Mouse (Mus musculus) cerebellum, postnatal 14 days (tissue): Measurements from ENCODE around the gene Pitx2.

Source experiments
- DNase-seq, 2 experiments: peaks; one replicate each; pipeline ENCODE4 v3.0.0; 2021; ENCODE audit warnings: mixed read lengths in 2 of 2

The Pitx2 gene

DNA sequence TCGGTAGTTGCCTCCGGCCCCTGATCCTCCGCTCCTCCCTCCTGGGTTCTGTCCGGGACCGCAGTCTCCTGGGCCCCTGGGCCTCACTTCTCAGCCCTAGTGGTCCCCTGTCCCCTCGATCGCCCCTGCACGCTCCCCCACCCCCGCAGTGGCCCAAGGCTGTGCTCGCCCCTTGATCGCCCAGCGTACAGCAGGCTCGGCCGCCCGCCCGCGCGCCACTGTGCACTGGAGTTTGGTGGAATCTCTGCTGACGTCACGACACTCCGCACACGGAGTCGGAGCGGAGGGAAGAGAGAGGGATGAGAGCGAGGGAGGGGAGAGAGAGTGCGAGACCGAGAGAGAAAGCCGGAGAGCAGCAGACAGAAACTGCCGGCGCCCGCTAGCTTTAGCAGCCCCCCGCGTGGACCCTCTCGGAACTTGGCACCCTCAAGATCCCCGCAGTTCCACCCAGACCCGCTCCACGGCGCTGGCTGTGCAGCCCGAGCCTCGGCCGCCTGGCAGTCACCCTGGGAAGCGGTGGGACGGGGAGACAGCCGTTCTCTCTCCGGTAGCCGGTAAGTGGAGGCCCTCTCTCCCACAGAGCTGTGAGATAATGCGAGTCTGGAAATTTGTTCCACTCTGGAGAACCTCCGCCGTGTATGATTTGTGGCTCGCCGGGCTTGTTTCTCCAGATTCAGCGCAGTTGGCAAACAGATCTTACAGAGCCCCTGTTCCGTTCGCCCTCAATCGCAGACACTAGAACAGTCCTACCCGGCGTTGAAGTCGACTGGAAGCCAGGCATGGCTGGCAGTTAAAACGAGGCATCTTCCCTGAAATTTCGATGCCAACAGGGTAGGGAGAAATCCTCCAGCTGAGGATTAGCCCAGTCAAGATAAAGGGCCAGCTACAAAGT, at the start of gene Pitx2:
Pitx2 (plus strand) TSS at position 270 of the 892 bp plus-strand sequence.
- peak in 1 of 2 experiments; percentile 58 for DNase-seq

DNA sequence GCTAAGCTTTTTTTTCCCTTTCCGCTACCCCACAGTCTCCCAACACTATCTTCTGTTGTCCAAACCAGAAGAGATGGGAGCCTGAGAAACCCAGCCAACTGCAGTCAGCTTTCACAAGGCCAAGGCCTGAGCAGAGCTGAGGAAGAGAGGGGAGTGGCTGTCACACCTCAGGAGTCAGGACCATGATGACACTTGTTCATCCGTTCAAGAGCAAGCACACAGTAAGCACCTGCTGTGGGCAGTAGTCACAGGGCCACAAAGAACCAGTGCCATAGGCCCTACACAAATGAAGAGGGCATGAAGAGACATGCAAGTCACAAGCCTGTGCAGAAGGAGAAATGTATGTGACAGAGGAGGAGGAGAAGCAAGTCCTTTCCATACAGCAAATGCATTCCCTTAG, 49.7 kb upstream of the Pitx2 start:
- DNase-seq: no peak

DNA sequence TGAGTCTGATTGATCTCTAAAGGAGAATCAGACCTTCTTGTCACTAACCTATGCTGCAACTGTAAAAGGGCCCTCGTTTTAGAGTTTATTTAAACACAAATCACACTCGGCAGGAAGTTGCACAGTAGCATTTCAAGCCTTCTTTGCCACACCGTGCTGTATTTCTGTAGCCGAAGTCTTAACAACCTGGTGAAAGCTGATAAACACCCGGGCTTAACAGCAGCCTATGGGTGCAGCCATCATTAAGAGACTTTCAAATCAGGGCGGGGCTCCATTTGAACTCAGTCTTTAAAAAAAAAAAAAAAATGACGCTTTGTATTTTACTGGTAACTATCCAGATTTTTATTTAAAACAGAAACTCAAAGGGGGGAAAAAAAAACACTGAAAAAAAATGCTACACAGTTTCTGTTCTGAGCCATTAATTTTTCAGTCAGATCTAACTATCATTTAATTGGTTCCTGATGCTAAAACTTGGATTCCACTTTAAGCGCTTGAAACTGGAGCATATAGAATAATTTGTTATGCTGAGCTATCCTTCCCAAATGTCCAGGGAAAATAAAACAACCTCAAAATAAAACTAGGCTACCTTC, 48.5 kb upstream of the Pitx2 start:
- DNase-seq: no peak

DNA sequence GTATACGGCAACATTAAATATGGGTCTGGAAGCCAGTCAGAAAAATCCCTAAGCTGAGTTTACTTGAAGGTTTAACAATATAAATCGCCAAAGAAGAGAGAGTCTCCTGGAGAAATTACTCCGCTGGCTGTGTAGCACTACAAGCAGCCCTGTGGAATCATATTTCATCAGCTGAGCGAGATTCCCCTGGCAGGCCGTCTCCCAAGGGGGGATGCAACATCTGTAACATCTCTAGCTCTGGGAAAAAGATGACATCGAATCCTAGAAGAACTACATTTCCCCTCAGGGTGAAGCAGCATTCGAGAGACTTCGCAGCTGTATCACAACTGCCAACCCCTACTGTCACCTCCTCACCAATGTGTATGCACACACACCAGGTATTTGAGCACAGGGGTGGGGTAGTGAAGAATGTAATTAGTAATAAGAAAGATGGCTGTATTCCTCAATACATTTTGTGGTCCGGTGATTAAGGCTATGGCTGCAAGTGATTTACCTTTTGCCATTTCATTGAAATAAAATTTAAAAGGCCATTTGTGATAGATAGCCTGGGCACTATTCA, 40.8 kb upstream of the Pitx2 start:
- DNase-seq: no peak

DNA sequence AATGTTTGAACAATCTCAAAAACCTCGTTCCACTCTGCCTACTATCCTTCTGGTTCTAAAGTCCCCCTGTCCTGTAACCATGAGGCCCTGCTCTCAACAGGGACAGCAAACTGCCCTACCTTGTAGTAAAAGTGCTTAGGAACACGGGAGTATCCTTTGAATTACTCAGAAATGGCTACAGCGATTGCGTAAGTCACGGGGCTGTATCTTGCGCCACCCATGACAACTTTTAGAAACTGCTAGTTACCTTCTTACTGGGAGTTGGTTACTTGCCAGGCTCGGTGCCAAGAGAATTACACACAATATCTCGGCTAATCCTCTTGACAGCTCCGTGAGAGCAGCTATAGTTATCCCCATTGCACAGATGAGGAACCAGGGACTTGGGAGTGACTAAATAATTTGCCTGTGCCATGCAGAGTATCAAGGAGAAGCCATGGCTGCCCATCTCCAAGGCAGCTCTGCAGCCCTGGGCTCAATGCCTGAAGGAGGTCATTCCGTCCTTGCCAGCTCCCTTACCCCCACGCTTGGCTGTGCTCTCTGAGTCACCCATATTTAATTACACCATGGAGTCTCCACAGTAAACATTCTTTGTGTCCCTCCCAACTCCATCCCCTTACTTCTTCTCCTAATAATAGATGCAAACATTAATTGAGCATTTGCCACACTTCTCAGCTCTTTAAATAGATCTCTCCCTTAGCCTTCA, 38.2 kb upstream of the Pitx2 start:
- no peak for DNase-seq

DNA sequence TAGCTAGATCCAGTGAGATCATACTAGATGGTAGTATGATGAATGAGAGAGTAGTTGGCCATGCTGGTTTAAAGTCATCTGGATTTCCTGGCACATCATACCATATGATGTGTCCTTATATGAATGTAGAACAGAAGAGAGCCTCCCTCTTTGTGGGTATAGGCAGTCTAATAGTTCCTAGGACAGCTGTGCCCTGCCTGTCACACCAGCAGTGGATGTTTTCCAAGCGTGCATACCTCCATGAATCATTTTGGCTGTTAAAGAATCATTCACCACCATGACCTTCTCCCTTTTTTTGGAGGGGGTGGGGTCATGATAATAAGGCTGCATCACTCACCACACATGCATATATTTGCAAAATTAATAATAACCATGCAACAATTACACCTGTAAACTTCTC, 35.4 kb upstream of the Pitx2 start:
- DNase-seq: no peak

DNA sequence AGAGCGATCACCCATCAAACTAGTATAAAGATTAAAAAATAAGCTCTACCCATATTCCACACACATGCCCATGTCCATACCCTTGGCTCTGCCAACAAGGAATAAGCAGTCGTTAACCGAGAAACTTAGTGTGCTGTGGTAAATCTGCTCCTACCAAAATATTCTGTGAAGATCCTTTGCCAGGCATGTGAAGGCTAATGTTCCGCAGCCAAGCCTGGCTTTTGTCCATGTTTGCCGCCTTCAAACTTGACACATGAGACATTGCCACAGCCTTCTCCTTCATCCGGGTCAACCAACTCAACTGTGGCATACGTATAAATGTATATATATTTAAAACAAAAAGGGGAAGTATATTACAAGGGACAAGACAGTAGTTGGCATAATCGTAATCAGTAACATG, 34.0 kb upstream of the Pitx2 start:
- peak; percentile 5 to 15 for DNase-seq

DNA sequence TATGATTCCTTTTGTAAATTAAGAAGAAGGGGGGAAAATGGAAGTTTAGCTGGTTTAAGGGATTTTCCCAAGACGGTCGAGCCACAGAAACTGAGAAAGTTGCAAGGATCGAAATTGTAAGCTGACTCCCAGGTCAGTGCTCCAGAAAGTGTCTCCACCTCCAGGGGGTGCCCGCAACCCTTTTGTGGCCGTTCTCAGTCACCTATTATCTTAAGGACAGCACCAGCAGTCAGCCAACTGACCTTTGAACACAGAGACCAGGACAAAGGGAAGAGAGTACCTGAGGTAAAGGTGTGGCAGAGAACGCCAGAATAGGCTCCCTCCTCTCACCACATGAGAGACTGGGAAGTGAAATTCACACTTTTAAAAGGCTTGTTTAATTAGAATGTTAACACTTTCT, 33.0 kb upstream of the Pitx2 start:
- DNase-seq: peak in 1 of 2 experiments; percentile 5

DNA sequence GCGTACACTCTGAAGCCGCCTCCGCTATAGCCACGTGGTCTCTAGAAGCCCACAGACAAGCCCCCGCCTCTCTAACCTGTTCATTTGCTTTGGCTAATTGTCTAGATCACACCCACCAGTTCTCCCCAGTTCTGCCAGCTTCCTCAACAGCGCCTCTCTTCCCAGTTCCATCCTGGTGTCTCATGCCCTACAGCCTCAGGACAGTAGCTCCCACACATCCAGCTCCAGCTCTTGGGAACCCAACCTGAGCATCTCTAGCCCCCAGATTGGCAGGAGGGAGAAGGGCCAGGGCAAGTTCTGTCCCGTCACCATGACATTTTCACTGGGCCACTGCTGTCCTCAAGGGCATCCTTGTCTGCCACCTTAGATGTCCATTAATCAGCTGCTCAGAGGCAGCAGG, 29.3 kb upstream of the Pitx2 start:
- DNase-seq: no peak

DNA sequence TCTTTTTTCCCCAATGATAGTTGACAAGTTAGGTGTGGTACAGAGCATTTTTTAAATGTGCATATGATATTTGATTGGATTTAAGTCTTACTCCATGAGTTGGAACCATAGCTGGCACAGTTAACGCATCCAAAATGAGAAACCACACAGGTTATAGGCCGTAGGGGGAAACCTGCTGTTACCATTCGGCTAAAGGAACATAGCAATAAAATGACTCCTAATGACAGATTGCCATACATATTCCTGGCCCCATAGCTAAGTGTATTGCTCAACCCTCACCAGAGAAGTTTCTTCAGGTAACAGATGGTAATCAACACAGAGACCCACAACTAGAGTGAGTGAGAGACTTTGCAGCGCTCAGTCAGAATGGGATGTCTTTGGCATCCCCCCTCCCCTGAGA, 27.9 kb upstream of the Pitx2 start:
- no peak for DNase-seq

DNA sequence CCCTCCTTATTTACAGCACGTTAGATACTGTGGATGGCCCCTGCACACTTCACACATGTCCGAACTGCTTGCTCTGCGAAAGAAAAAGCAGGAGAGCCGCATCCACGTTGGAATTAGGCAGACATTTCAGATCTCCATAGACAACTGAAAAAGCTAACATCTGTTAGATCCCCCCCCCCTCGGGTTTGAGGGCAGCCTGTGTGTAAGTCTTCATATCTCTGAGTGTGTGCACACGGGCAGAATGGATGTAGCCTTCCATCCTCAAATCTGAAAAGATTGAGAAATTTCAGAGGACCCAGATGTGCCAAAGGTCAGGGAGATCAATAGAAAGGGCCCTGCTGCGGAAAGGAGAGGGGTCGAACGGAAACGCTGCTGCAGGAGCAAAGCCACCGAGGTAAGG, 5.2 kb upstream of the Pitx2 start:
- no peak for DNase-seq

DNA sequence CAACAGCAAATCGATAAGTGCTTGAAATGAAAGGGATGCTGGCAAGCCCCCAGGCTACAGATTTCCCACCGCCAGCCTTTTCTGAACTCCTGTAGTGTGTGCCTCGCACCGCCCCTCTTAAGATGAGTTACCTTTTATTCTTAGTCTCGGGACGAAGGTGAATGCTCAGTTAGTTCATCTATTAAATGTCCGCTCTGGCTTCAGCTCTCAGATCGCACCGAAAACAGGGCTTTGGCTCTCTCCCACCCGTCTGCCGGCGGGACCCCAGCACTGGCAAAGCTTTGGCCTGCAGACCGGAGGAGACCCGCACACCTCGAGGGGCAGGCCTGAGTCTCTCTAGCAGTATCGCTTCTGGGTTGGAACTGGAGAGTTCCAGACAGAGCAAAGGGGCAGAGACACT, 4.6 kb upstream of the Pitx2 start:
- DNase-seq: peak in 1 of 2 experiments; percentile 10

DNA sequence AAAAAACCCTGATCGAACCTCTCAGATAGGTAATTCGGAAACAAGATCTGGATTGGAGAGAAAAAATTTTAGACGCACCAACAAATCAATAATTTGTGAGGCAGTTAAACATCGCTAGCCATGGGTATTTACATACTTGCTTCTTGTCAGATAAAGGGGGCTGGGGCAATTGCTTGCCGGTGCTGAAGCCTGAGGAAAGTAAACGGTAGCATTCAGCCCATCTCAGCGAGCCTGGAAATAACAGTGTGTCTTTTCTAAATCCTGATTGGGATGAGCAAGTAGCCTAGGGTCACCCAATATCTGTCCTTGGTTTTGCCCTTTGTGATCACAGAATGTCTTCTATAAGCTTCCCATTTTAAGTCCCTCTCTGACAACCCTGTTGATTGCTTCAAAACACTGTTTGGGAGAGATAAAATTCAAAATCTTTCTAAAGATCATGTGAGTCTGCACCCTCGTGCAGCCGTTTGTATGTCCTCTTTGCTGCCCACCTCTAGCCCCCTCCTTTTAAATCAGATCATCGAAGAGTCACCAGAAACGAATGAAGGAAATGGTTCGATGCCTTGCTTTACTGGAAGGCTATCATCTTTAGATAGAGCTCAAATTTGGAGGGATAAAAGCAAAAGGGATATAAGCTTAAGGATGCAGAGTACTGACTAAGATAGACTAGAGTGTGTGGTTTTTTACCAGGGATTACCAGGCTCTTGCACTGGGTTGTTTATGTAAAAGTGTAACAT, 3.7 kb upstream of the Pitx2 start:
- DNase-seq: peak in 1 of 2 experiments; percentile 21

DNA sequence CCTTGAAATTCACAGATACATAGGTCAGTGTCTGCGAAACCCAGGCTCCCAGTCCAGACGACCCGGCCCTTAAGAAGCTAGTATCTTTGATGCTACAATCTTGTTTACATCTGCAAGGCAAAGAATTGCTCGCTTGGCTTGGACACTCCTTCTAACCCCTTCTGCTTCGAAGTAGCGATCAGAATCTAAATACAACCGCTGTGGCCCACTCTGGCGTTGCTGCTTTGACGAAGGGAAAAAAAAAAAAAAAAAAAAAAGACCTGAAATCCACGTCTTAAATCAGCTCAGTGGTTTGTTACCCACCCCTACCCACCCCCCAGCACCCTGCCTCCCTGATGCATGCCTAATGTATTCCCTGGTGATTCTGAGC, 3.1 kb upstream of the Pitx2 start:
- DNase-seq: peak in 1 of 2 experiments; percentile 18

DNA sequence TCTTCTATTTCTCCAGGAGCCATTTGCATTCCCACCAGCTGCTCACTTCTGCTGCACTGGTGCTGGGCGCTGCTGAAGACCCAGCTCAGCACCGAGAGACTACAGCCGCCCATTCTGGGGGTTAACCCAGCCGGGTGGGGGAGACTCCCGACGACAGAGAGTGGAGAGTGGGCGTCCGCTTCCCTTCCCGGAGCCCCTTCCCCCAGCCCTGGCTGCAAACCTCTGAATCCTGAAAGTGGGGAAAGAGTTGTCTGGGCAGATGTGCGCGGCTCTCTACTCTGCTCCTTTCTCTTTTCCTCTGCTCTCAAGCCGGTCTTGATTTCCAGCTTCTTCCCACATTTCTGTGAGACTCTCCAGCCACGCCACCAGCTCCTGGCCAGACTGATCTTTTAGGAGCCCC, 2.6 kb upstream of the Pitx2 start:
- peak in 1 of 2 experiments; percentile 14 for DNase-seq

DNA sequence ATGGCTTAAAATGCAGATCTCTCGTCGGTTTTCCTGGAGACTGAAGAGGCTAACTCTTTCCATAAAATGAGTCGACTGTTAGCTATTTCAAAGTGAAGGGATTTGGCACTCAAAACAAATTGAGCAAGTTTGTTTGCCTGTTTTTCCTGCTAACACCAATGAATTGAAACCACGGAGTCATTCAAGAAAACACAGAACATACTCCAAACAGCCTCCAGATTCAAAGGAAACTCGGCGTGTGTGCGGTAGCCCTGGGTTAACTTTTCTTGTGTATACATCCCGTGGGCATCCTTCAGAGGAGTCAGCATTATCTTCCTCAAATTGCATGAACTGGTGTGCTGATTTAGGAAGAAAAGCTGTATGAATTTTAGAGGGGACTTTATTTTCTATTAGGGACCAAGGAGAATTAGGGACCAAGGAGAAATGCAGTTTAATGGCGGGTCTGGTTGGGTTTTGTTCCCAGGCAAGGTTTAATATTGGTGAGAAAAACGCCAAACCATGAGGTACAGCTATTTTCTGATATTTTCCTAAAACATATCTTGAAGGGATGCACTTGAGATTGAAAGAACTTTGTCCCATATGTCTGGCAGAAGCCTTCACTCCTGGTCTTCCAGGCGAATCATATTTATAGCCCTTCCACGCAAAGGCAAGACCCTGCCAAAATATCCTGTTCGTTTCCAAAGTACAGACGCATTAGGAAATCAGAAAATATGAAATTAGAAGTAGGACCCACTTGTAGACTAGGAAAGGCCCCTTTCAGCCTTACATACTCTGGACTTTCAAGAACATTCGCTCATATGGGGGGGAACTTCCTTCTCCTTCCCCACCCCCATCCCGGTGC, 1.7 kb upstream of the Pitx2 start:
- DNase-seq: no peak

DNA sequence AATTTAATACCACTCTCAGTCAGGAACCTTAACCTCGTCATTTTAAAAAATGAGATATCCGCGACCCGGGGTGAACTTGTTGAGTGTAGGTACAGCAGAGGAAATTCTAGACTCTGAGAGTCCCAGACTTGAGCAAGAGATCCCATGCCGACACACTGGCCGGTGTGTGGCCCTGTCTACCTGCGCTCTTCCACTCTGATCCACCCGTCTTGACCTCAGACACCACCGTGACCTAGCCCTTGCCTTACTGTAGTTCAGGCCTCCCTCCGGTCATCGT, 1.1 kb upstream of the Pitx2 start:
- DNase-seq: no peak

DNA sequence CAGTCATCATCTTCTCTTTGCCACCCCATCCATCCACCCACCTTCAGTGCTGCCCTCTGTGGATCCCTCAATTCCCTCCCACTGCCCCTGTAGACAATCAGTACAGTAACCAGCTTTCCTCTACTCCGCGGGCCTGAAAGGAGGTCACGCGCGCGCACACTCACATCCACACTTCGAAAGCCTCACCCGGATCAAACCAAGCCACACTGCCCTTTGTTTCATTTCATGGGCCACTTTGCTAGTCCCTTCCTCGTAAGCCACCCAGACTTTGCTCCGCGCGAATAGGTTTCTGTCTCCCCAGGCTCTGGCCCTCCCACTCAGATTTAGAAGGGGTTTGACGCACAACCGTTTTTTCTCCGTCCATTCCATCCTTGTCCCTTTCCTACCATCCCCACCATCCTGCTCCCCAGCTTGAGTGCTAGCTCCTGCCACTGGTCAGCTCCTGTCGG, 494 bp upstream of the Pitx2 start:
- DNase-seq: peak in 1 of 2 experiments; percentile 19

DNA sequence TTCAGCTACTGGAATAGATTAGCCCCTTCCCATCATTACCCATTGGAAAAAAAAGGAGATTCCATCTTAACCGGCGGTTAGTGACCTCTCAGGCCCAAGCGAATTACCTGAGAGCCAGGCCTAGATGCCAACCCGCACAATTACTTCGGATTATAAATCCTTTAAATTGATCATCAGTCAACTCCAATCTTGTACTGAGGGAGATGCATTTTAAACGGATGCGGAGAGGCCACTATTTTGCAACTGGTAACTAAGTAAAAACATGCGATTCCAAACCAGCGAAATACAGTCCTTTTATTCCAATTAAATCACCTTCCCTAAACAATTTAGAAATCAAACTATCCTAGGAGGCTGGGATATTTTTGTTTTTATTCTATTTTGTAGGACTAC, 818 bp downstream of the Pitx2 start:
- DNase-seq: no peak

DNA sequence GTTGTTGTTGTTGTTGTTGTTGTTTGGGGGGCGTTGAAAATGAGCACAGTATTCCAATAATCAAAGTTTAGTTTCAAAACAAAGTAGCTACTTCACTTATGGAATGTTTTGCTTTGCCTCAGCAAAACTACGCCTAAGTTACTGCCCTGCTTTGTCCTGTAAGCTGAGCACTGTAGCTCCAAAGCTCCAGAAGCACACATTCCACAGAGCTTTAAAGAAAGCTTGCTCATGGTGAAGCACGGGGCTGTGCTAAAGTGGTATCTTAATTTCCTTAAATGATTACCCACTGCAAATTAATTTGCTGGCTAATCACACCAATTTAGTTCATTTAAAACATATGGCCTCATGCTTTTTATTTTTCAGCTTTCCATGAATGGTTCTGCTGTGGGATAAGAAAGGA, 1.5 kb downstream of the Pitx2 start:
- peak in 1 of 2 experiments; percentile 26 for DNase-seq

DNA sequence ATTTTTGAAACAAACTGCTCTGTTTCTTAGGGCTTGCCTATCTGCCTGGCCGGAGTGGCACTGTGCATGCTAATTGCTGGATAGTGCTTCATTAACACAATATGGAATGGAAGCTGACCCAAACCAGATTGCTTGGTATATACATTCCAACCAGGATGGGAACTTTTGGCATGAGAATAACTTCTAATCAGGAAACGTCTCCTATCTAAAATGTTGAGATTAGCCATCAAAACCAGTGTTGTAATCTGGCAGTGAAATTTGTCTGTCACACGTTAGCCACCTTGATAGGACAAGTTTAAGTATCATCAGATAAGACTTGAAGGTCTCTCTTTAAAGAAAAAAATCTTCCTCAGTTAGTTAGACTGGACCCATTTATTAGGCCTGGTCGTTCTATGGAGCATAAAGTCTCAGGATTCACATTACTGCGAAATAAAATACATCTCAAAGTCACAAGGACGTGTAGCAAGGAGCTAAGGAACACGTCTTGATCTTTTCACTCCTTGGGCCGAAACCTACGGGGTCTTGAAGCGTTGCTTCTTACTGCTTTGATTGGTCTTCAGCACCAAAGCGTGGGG, 2.1 kb downstream of the Pitx2 start:
- peak in 1 of 2 experiments; percentile 28 for DNase-seq
